Mouse (Mus musculus): Measurements from ENCODE around the gene Vegfc. TPM values are rescaled to one million over a fixed set of nuclear protein-coding genes. Genes with fewer than 3 reads are reported as not detected.

The Vegfc gene
- total RNA-seq, 4 experiments from 2014 or later: 0.60 to 1.8 (median 1.2) TPM

- DNase-seq (ENCODE audit: low spot score in 2 of 2): no peak
These were observed 108.5 kb downstream of the Vegfc start for GRCm38 (mm10) chr8:54185927-54186326.

- no peak for DNase-seq (ENCODE audit: low spot score in 2 of 2)
These were observed 138.8 kb downstream of the Vegfc start for GRCm38 (mm10) chr8:54216250-54216649.

GRCm38 (mm10) chr8:54228801-54229204 lies 151.4 kb downstream of the Vegfc start:
- DNase-seq (ENCODE audit: low spot score in 2 of 2): no peak

GRCm38 (mm10) chr8:54230638-54231037 lies 153.2 kb downstream of the Vegfc start:
- no peak for DNase-seq (ENCODE audit: low spot score in 2 of 2)

DNA sequence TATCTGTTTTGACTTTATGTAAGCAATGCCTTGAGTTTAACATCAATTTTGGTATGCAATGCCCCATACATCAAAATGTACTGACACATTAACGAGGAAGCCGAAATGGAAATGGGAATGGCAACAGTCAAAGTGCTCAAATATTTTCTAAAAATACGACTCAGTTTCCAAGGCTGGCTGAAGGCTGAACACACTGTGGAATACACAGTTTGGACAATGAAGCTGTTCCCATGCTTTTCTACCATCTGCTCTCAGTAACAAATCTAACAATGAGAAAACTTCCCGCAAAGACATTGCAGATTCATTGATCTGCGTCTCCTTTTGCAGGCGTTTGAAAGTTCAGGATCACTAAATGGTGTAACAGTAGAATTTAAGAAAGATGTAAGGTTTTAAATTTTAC lies 155.9 kb downstream of the Vegfc start:
- no peak for DNase-seq (ENCODE audit: low spot score in 2 of 2)
